Mouse (Mus musculus): ENCODE measurements around the gene Gm45062.

- TF ChIP-seq CTCF (IDR thresholded peaks at IDR 0.05; ENCODE audit: low read depth): no peak
- TF ChIP-seq EP300 (IDR thresholded peaks at IDR 0.05; ENCODE audit: low read depth): no peak
These were observed 406 bp downstream of the Gm45062 start for GRCm38 (mm10) chr6:8259667-8260044.
